Mouse (Mus musculus): ENCODE data around the gene Gm49388.

DNA sequence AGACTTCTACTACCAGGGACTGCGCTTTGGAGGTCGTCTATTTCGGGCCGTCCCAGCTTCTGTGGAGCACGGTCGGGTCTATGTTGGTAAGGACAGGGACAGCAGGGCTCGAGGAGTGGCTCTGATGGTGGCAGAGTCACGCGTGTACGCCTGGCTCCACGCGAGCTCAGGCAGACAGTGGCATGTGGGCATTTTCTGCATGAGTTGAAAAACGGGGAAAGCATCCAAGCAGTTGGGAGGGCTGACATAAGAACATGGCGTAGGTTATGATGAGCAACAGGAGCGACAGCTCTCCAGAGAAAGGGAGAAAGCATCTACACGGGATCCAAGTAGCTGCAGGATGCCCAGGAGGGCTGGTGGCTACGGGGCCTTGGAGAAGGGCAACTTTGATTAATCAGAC is 16.9 kb downstream of the Gm49388 start:
- no peak for TF ChIP-seq POLR2A (IDR thresholded peaks at IDR 0.05; ENCODE audit: insufficient read length, low read depth)
- TF ChIP-seq TCF12 (IDR thresholded peaks at IDR 0.05; ENCODE audit: insufficient read depth, poor library complexity, severe bottlenecking): no peak
- no peak for TF ChIP-seq USF1 (IDR thresholded peaks at IDR 0.05; ENCODE audit: low read depth)
- no peak for TF ChIP-seq CEBPB (IDR thresholded peaks at IDR 0.05; ENCODE audit: insufficient read depth, poor library complexity, severe bottlenecking)
- no peak for TF ChIP-seq SRF (IDR thresholded peaks at IDR 0.05; ENCODE audit: control insufficient read depth, insufficient read length, low read depth)
- no peak for TF ChIP-seq MAX (IDR thresholded peaks at IDR 0.05; ENCODE audit: low read depth)
- no peak for TF ChIP-seq TCF3 (IDR thresholded peaks at IDR 0.05; ENCODE audit: insufficient read length, low read depth)
- no peak for TF ChIP-seq POLR2AphosphoS2 (IDR thresholded peaks at IDR 0.05; ENCODE audit: insufficient read length, low read depth)
- TF ChIP-seq REST (IDR thresholded peaks at IDR 0.05; ENCODE audit: insufficient read depth, insufficient read length): no peak
- no peak for TF ChIP-seq E2F4 (IDR thresholded peaks at IDR 0.05; ENCODE audit: insufficient read depth)

All from myocyte (in vitro differentiated cells).